16 mouse cellular contexts compared by ENCODE assay signal in the genomic region with DNA sequence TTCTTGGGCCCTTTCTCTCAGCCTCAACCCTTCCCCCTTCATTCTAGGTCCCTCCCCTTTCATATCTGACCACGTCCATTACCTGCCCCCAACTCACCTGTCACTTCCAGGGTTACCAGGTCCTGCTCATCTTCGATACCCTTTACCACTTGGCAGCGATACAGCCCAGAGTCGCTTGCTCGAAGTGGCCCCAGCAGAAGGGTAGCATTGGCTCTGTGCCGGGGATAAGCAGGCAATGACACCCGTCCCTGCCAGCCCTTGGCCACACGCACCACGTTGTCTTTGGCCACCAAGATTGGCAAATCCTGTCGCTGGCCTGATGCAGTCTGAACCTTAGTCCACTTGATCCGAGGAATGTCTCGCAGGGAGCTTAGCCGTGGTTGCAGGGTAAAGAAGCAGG. TPM values are rescaled to one million over a fixed set of nuclear protein-coding genes. Genes with fewer than 3 reads are reported as not detected.
"Had no signal": no experiment of that assay in that cellular context is flagged by ENCODE, and none has a peak within 500 bp of the region (broad histone marks: within the 10 kb centered on the region; RNA-seq: fewer than 3 reads in every experiment).

No protein-coding gene starts in this region.

- ATAC-seq: midbrain, embryonic 13.5 days had no signal

- DNase-seq: kidney, adult 9 months; kidney, postnatal 36 days; layer of hippocampus, adult 9-11 months; layer of hippocampus, postnatal 36 days; lung, adult 18-20 months; retina, postnatal 1 day; right cerebral cortex, postnatal 14 days; thymus, postnatal 4 days had no signal

- H3K36me3 ChIP-seq: limb, embryonic 13.5 days; stomach, embryonic 15.5 days had no signal

- H3K4me1 ChIP-seq: stomach, embryonic 15.5 days had no signal

- H3K27ac ChIP-seq: kidney, postnatal 0 days; limb, embryonic 13.5 days; liver, embryonic 14.5 days; midbrain, embryonic 13.5 days; neural tube, embryonic 13.5 days; stomach, embryonic 15.5 days had no signal

- H3K4me3 ChIP-seq: limb, embryonic 13.5 days; midbrain, embryonic 13.5 days; neural tube, embryonic 13.5 days; stomach, embryonic 15.5 days had no signal

- H3K9me3 ChIP-seq: limb, embryonic 13.5 days; midbrain, embryonic 13.5 days; neural tube, embryonic 13.5 days; stomach, embryonic 15.5 days had no signal

- H3K9ac ChIP-seq: limb, embryonic 13.5 days; liver, embryonic 14.5 days; midbrain, embryonic 13.5 days; stomach, embryonic 15.5 days had no signal

- H3K4me2 ChIP-seq: limb, embryonic 13.5 days; midbrain, embryonic 13.5 days; neural tube, embryonic 13.5 days; stomach, embryonic 15.5 days had no signal

RNA-seq across cellular contexts. Expression of gene Ncan, which starts 5.8 kb away (rescaled TPM):
- total RNA-seq: liver, adult 2 months; megakaryocyte-erythroid progenitor cell, adult 5-6 weeks had no signal
- polyA plus RNA-seq: liver, adult 2 months had no signal

RNA-seq across cellular contexts. Expression of gene Mef2b, which starts 24.6 kb away (rescaled TPM):
- polyA plus RNA-seq: liver, adult 2 months had no signal
